Mouse (Mus musculus): ENCODE measurements around the gene Rnf6. TPM values are rescaled to one million over a fixed set of nuclear protein-coding genes. Genes with fewer than 3 reads are reported as not detected.

Rnf6 gene
- total RNA-seq, 1 experiment from 2014 or later: 69.2 TPM

Other genes with a start within 250 kb of the Rnf6 start
- 10.8 TPM in 1 of 2 replicates, not detected in the other for gene Cyp3a25, start 211.9 kb downstream of the Rnf6 start, total RNA-seq (2021)
- gene Cyp3a59, start 142.3 kb downstream of the Rnf6 start, total RNA-seq (2021): 1.7 TPM in 1 of 2 replicates, not detected in the other
- not detected in 2 replicates for gene Gm5565, start 61.0 kb downstream of the Rnf6 start, total RNA-seq (2021)
- not detected in 2 replicates for gene Gm6309, start 50.8 kb downstream of the Rnf6 start, total RNA-seq (2021)
- 2.1 TPM in 1 of 2 replicates, not detected in the other for gene 1700001J03Rik, start 36.3 kb downstream of the Rnf6 start, total RNA-seq (2021)
- gene Cdk8, start 9.7 kb upstream of the Rnf6 start, total RNA-seq (2021): 107 and 135 TPM in 2 replicates
- 36.6 and 36.9 TPM in 2 replicates for gene Wasf3, start 163.4 kb upstream of the Rnf6 start, total RNA-seq (2021)

All from adrenal gland, postnatal 25 days (tissue).